Mouse (Mus musculus) kidney, embryonic 14.5 days (tissue): ENCODE results near the gene Hspb9. TPM values are rescaled to one million over a fixed set of nuclear protein-coding genes. Genes with fewer than 3 reads are reported as not detected.

Experiments used
- ATAC-seq: fragments of 200-750 bp; cut with Nextera tagmentation; 2 replicates; pipeline ENCODE4 v1.8.0; 2017; ENCODE audit warnings: moderate number of reproducible peaks, mild to moderate bottlenecking, moderate TSS enrichment, moderate library complexity; ENCODE audit not compliant: low FRiP score, low TSS enrichment
- H3K27ac ChIP-seq: fragments of 300-500 bp; sonication (generic); 2 replicates; pipeline ENCODE4 v1.5.1; 2014; ENCODE audit warnings: low read depth, mild to moderate bottlenecking, low read length, moderate library complexity, mixed read lengths
- H3K27me3 ChIP-seq: fragments of 300-500 bp; sonication (generic); 2 replicates; pipeline ENCODE4 v1.6.1; 2014; ENCODE audit warnings: mild to moderate bottlenecking, low read length; ENCODE audit not compliant: control insufficient read depth, insufficient read depth
- H3K36me3 ChIP-seq: fragments of 300-500 bp; sonication (generic); 2 replicates; pipeline ENCODE4 v1.6.1; 2014; ENCODE audit warnings: low read length, mixed read lengths; ENCODE audit not compliant: control insufficient read depth, insufficient read depth
- H3K4me1 ChIP-seq: fragments of 300-500 bp; sonication (generic); 2 replicates; pipeline ENCODE4 v1.6.1; 2014; ENCODE audit warnings: low read length, mixed read lengths; ENCODE audit not compliant: control insufficient read depth, insufficient read depth
- H3K4me2 ChIP-seq: fragments of 300-500 bp; sonication (generic); replicated peaks from 2 replicates; pipeline ENCODE4 v1.6.1; 2014; ENCODE audit warnings: low read depth, mild to moderate bottlenecking, low read length
- H3K4me3 ChIP-seq: fragments of 300-500 bp; sonication (generic); 2 replicates; pipeline ENCODE4 v1.5.1; 2014; ENCODE audit warnings: mild to moderate bottlenecking, low read length
- H3K9ac ChIP-seq: fragments of 300-500 bp; sonication (generic); 2 replicates; pipeline ENCODE4 v1.6.1; 2014; ENCODE audit warnings: low read depth, mild to moderate bottlenecking, low read length, moderate library complexity
- H3K9me3 ChIP-seq: fragments of 300-500 bp; sonication (generic); 2 replicates; pipeline ENCODE4 v1.6.1; 2016; ENCODE audit warnings: low read length; ENCODE audit not compliant: control insufficient read depth
- WGBS: fragments of 180-500 bp; shearing (Covaris S2); extraction: QIAGEN DNeasy Blood & Tissue Kit; methylation state at CpG from one replicate; pipeline ENCODE4 v1.1.7; 2014; 5-methylcytosine and 5-hydroxymethylcytosine counted together
- polyA plus RNA-seq: library from polyadenylated mRNA; unstranded; fragments of >200 nt; fragmentation: Nextera tagmentation; extraction: Ambion mirVana; gene quantifications from 2 replicates; pipeline ENCODE4 v1.2.1, GENCODE M21; 2014

Gene Hspb9
- polyA plus RNA-seq, 1 experiment from 2014 or later, result 0.47 TPM

- H3K27ac ChIP-seq, result no peak overlapping the region
- no peaks in the 10 kb centered on the region for H3K4me1 ChIP-seq
- H3K9ac ChIP-seq, result no peak overlapping the region
- H3K4me2 ChIP-seq, result no peak overlapping the region
- peaks cover 9% of the 10 kb centered on the region; the same call in 1 of the 2 replicates for H3K27me3 ChIP-seq
- 17% methylated on average over 6 of the region's 6 CpGs for WGBS
- H3K9me3 ChIP-seq, result no peaks in the 10 kb centered on the region
- no peaks in the 10 kb centered on the region for H3K36me3 ChIP-seq
- ATAC-seq, result no peak
- H3K4me3 ChIP-seq, result no peak overlapping the region
These were observed 31.4 kb downstream of the Hspb9 start for GRCm38 (mm10) chr11:100745085-100745484.

GRCm38 (mm10) chr11:100746546-100746945 lies 32.9 kb downstream of the Hspb9 start:
- H3K4me3 ChIP-seq, result no peak overlapping the region
- WGBS, result 79% methylated on average over 10 of the region's 10 CpGs
- peaks cover 12% of the 10 kb centered on the region; the same call in 1 of the 2 replicates for H3K27me3 ChIP-seq
- no peak overlapping the region for H3K9ac ChIP-seq
- H3K36me3 ChIP-seq, result no peaks in the 10 kb centered on the region
- H3K4me2 ChIP-seq, result no peak overlapping the region
- H3K4me1 ChIP-seq, result no peaks in the 10 kb centered on the region
- no peak for ATAC-seq
- no peak overlapping the region for H3K27ac ChIP-seq
- H3K9me3 ChIP-seq, result no peaks in the 10 kb centered on the region

GRCm38 (mm10) chr11:100747114-100747513 lies 33.5 kb downstream of the Hspb9 start:
- Histone ChIP-seq H3K4me3 (no peak overlapping the region), H3K4me1 (no peaks in the 10 kb centered on the region), H3K27me3 (peaks cover 12% of the 10 kb centered on the region; the same call in 1 of the 2 replicates), H3K9ac (no peak overlapping the region), H3K27ac (no peak overlapping the region), H3K36me3 (no peaks in the 10 kb centered on the region), H3K9me3 (no peaks in the 10 kb centered on the region), H3K4me2 (no peak overlapping the region)
- WGBS, result 59% methylated on average over 5 of the region's 5 CpGs
- no peak for ATAC-seq

- Histone ChIP-seq H3K4me3 (no peak overlapping the region), H3K27ac (no peak overlapping the region), H3K27me3 (peaks cover 12% of the 10 kb centered on the region; the same call in 1 of the 2 replicates), H3K9ac (no peak overlapping the region), H3K9me3 (no peaks in the 10 kb centered on the region), H3K36me3 (no peaks in the 10 kb centered on the region), H3K4me2 (no peak overlapping the region), H3K4me1 (no peaks in the 10 kb centered on the region)
- 77% methylated on average over 4 of the region's 4 CpGs for WGBS
- ATAC-seq, result no peak
These were observed 35.0 kb downstream of the Hspb9 start for GRCm38 (mm10) chr11:100748620-100749019.

GRCm38 (mm10) chr11:100749469-100749868 lies 35.8 kb downstream of the Hspb9 start:
- Histone ChIP-seq H3K36me3 (no peaks in the 10 kb centered on the region), H3K4me2 (no peak overlapping the region), H3K9ac (no peak overlapping the region), H3K27me3 (peaks cover 12% of the 10 kb centered on the region; the same call in 1 of the 2 replicates), H3K4me1 (no peaks in the 10 kb centered on the region), H3K4me3 (no peak overlapping the region), H3K9me3 (no peaks in the 10 kb centered on the region), H3K27ac (no peak overlapping the region)
- no peak for ATAC-seq
- WGBS, result 43% methylated on average over 25 of the region's 25 CpGs

- WGBS, result 87% methylated on average over 16 of the region's 16 CpGs
- Histone ChIP-seq H3K36me3 (no peaks in the 10 kb centered on the region), H3K4me2 (no peak overlapping the region), H3K27ac (no peak overlapping the region), H3K9me3 (no peaks in the 10 kb centered on the region), H3K9ac (no peak overlapping the region), H3K4me1 (no peaks in the 10 kb centered on the region), H3K27me3 (peaks cover 12% of the 10 kb centered on the region; the same call in 1 of the 2 replicates), H3K4me3 (no peak overlapping the region)
- ATAC-seq, result no peak
These were observed 36.5 kb downstream of the Hspb9 start for GRCm38 (mm10) chr11:100750127-100750526.

GRCm38 (mm10) chr11:100752294-100752693 lies 38.6 kb downstream of the Hspb9 start:
- H3K27me3 ChIP-seq, result peaks cover 12% of the 10 kb centered on the region; the same call in 1 of the 2 replicates
- no peaks in the 10 kb centered on the region for H3K4me1 ChIP-seq
- H3K4me3 ChIP-seq, result no peak overlapping the region
- H3K36me3 ChIP-seq, result no peaks in the 10 kb centered on the region
- H3K9ac ChIP-seq, result no peak overlapping the region
- no peak for ATAC-seq
- no peak overlapping the region for H3K27ac ChIP-seq
- 20% methylated on average over 10 of the region's 10 CpGs for WGBS
- no peak overlapping the region for H3K4me2 ChIP-seq
- H3K9me3 ChIP-seq, result no peaks in the 10 kb centered on the region

GRCm38 (mm10) chr11:100754021-100754692 lies 40.5 kb downstream of the Hspb9 start:
- 85% methylated on average over 9 of the region's 12 CpGs for WGBS
- no peaks in the 10 kb centered on the region for H3K4me1 ChIP-seq
- H3K4me3 ChIP-seq, result no peak overlapping the region
- no peaks in the 10 kb centered on the region for H3K9me3 ChIP-seq
- no peaks in the 10 kb centered on the region for H3K36me3 ChIP-seq
- H3K27ac ChIP-seq, result no peak overlapping the region
- H3K4me2 ChIP-seq, result no peak overlapping the region
- peaks cover 18% of the 10 kb centered on the region for H3K27me3 ChIP-seq
- ATAC-seq, result no peak
- no peak overlapping the region for H3K9ac ChIP-seq

- peaks cover 19% of the 10 kb centered on the region for H3K27me3 ChIP-seq
- WGBS, result 92% methylated on average over 3 of the region's 3 CpGs
- H3K4me2 ChIP-seq, result no peak overlapping the region
- no peak overlapping the region for H3K27ac ChIP-seq
- peaks cover 4% of the 10 kb centered on the region; the same call in 1 of the 2 replicates for H3K4me1 ChIP-seq
- no peak for ATAC-seq
- no peaks in the 10 kb centered on the region for H3K36me3 ChIP-seq
- H3K9ac ChIP-seq, result no peak overlapping the region
- H3K9me3 ChIP-seq, result no peaks in the 10 kb centered on the region
- H3K4me3 ChIP-seq, result no peak overlapping the region
These were observed 41.0 kb downstream of the Hspb9 start for GRCm38 (mm10) chr11:100754693-100755057.
